Mouse (Mus musculus) limb, embryonic 12.5 days (tissue): ENCODE measurements around the gene Gm10722. TPM values are rescaled to one million over a fixed set of nuclear protein-coding genes. Genes with fewer than 3 reads are reported as not detected.
"Not testable (repeated sequence)": the region's sequence is repeated elsewhere in the genome, so short reads cannot be mapped to it uniquely, and the experiment has no call there.

Experiments used
- ATAC-seq: fragments of 200-750 bp; cut with Nextera tagmentation; 2 replicates; pipeline ENCODE4 v1.8.0; 2017; ENCODE audit warnings: low read depth, moderate TSS enrichment; ENCODE audit not compliant: insufficient number of reproducible peaks, insufficient read depth, low FRiP score, low TSS enrichment
- H3K27ac ChIP-seq: fragments of 300-500 bp; sonication (generic); 2 replicates; pipeline ENCODE4 v1.5.1; 2016; ENCODE audit warnings: mild to moderate bottlenecking, moderate library complexity
- H3K27me3 ChIP-seq: fragments of 300-500 bp; sonication (generic); 2 replicates; pipeline ENCODE4 v1.6.1; 2016; ENCODE audit warnings: mild to moderate bottlenecking, moderate library complexity
- H3K36me3 ChIP-seq: fragments of 300-500 bp; sonication (generic); 2 replicates; pipeline ENCODE4 v1.6.1; 2016; ENCODE audit warnings: mild to moderate bottlenecking, moderate library complexity
- H3K4me1 ChIP-seq: fragments of 300-500 bp; sonication (generic); replicated peaks from 2 replicates; pipeline ENCODE4 v1.6.1; 2016
- H3K4me2 ChIP-seq: fragments of 300-500 bp; sonication (generic); 2 replicates; pipeline ENCODE4 v1.6.1; 2016; ENCODE audit warnings: mild to moderate bottlenecking, moderate library complexity
- H3K4me3 ChIP-seq: fragments of 300-500 bp; sonication (generic); replicated peaks from 2 replicates; pipeline ENCODE4 v1.5.1; 2016; ENCODE audit warnings: mild to moderate bottlenecking
- H3K9ac ChIP-seq: fragments of 300-500 bp; sonication (generic); replicated peaks from 2 replicates; pipeline ENCODE4 v1.6.1; 2016; ENCODE audit warnings: mild to moderate bottlenecking, moderate library complexity
- H3K9me3 ChIP-seq: fragments of 300-500 bp; sonication (generic); 2 replicates; pipeline ENCODE4 v1.6.1; 2016; ENCODE audit warnings: mild to moderate bottlenecking, moderate library complexity
- WGBS: fragments of 180-500 bp; shearing (Covaris S2); methylation state at CpG from one replicate; pipeline ENCODE4 v1.1.7; 2016; 5-methylcytosine and 5-hydroxymethylcytosine counted together
- polyA plus RNA-seq: library from polyadenylated mRNA; unstranded; fragments of >200 nt; fragmentation: Nextera tagmentation; extraction: Ambion mirVana; gene quantifications from 2 replicates; pipeline ENCODE4 v1.2.1, GENCODE M21; 2016

Gm10722 gene
- polyA plus RNA-seq, result not detected in 2 replicates

- not testable (repeated sequence) for H3K27me3 ChIP-seq, H3K4me3 ChIP-seq, ATAC-seq, H3K27ac ChIP-seq, H3K4me1 ChIP-seq, H3K4me2 ChIP-seq, H3K9me3 ChIP-seq, H3K9ac ChIP-seq, H3K36me3 ChIP-seq
- 73% methylated on average over 12 of the region's 12 CpGs for WGBS
Observed at GRCm38 (mm10) chr9:3000445-3000972, at the start of gene Gm10722. Gm10722 (plus strand) TSS chr9:3000922.

- not testable (repeated sequence) for H3K4me2 ChIP-seq, H3K4me1 ChIP-seq, H3K27ac ChIP-seq, H3K4me3 ChIP-seq, H3K27me3 ChIP-seq, H3K36me3 ChIP-seq, ATAC-seq, H3K9ac ChIP-seq, H3K9me3 ChIP-seq
- 65% methylated on average over 8 of the region's 8 CpGs for WGBS
Observed at GRCm38 (mm10) chr9:3001006-3001405, 284 bp downstream of the Gm10722 start.

GRCm38 (mm10) chr9:3001948-3002659 is 1.4 kb downstream of the Gm10722 start:
- not testable (repeated sequence) for H3K9ac ChIP-seq, H3K4me3 ChIP-seq, H3K27ac ChIP-seq, H3K27me3 ChIP-seq, H3K36me3 ChIP-seq, H3K4me1 ChIP-seq, H3K9me3 ChIP-seq, H3K4me2 ChIP-seq
- WGBS, result 70% methylated on average over 9 of the region's 11 CpGs
- peak; percentile 93 for ATAC-seq

GRCm38 (mm10) chr9:3002794-3003396 is 2.2 kb downstream of the Gm10722 start, which contains the start of gene Gm11168:
Gm11168 (plus strand) TSS chr9:3003346.
- not testable (repeated sequence) for H3K36me3 ChIP-seq, H3K4me1 ChIP-seq, H3K9ac ChIP-seq, H3K9me3 ChIP-seq, H3K27me3 ChIP-seq, H3K4me3 ChIP-seq, H3K27ac ChIP-seq, H3K4me2 ChIP-seq, ATAC-seq
- WGBS, result 73% methylated on average over 6 of the region's 14 CpGs

GRCm38 (mm10) chr9:3006179-3006578 is 5.5 kb downstream of the Gm10722 start:
- WGBS, result 81% methylated on average over 1 of the region's 5 CpGs

GRCm38 (mm10) chr9:3006636-3007035 is 5.9 kb downstream of the Gm10722 start:
- not testable (repeated sequence) for H3K9ac ChIP-seq, H3K4me1 ChIP-seq, H3K4me3 ChIP-seq, H3K36me3 ChIP-seq, H3K27me3 ChIP-seq, H3K9me3 ChIP-seq, H3K27ac ChIP-seq, H3K4me2 ChIP-seq
- WGBS, result 71% methylated on average over 8 of the region's 8 CpGs
- peak; percentile 71; the same call in 1 of the 2 replicates for ATAC-seq

More at GRCm38 (mm10) chr9:3006179-3006578, 5.5 kb downstream of the Gm10722 start:
- H3K27me3 ChIP-seq, H3K9me3 ChIP-seq, H3K4me2 ChIP-seq, H3K4me1 ChIP-seq, H3K4me3 ChIP-seq, H3K9ac ChIP-seq, H3K27ac ChIP-seq, ATAC-seq, H3K36me3 ChIP-seq: not testable (repeated sequence)

GRCm38 (mm10) chr9:3007272-3007671 is 6.5 kb downstream of the Gm10722 start:
- not testable (repeated sequence) for ATAC-seq, H3K4me3 ChIP-seq, H3K4me1 ChIP-seq, H3K4me2 ChIP-seq, H3K9me3 ChIP-seq, H3K27ac ChIP-seq, H3K27me3 ChIP-seq, H3K9ac ChIP-seq, H3K36me3 ChIP-seq
- WGBS, result 81% methylated on average over 8 of the region's 9 CpGs

GRCm38 (mm10) chr9:3009331-3009730 is 8.6 kb downstream of the Gm10722 start:
- not testable (repeated sequence) for H3K4me3 ChIP-seq, H3K27ac ChIP-seq, H3K9ac ChIP-seq, H3K27me3 ChIP-seq, H3K4me1 ChIP-seq, H3K9me3 ChIP-seq, H3K4me2 ChIP-seq, H3K36me3 ChIP-seq
- 0 out of 2 replicates have a peak, but pooled peaks have one; percentile 54 for ATAC-seq
- WGBS, result no CpG with 5 or more reads among the region's 5 CpGs

- not testable (repeated sequence) for H3K27me3 ChIP-seq, H3K9me3 ChIP-seq, H3K9ac ChIP-seq, H3K4me2 ChIP-seq, H3K4me3 ChIP-seq, H3K4me1 ChIP-seq, H3K27ac ChIP-seq, ATAC-seq, H3K36me3 ChIP-seq
- WGBS, result 83% methylated on average over 3 of the region's 7 CpGs
Observed at GRCm38 (mm10) chr9:3012054-3012621, 11.4 kb downstream of the Gm10722 start.

- H3K9me3 ChIP-seq, H3K4me2 ChIP-seq, H3K27me3 ChIP-seq, H3K9ac ChIP-seq, H3K4me1 ChIP-seq, H3K4me3 ChIP-seq, H3K27ac ChIP-seq, H3K36me3 ChIP-seq: not testable (repeated sequence)
- ATAC-seq, result peak; percentile 64; the same call in 1 of the 2 replicates
- no CpG with 5 or more reads among the region's 11 CpGs for WGBS
Observed at GRCm38 (mm10) chr9:3012733-3013279, 12.1 kb downstream of the Gm10722 start, which contains the start of gene Gm10721. Gm10721 (plus strand) TSS chr9:3013140.

GRCm38 (mm10) chr9:3015354-3015753 is 14.6 kb downstream of the Gm10722 start, which contains the start of gene Gm10720:
Gm10720 (plus strand) TSS chr9:3015654.
- H3K9me3 ChIP-seq, H3K36me3 ChIP-seq, H3K4me3 ChIP-seq, H3K4me2 ChIP-seq, H3K9ac ChIP-seq, H3K4me1 ChIP-seq, H3K27me3 ChIP-seq, H3K27ac ChIP-seq, ATAC-seq: not testable (repeated sequence)
- 71% methylated on average over 5 of the region's 9 CpGs for WGBS
